Mouse (Mus musculus) gastrocnemius, adult 2 months (tissue): ENCODE measurements at regions not wholly inside any gene's neighbourhood (a gene's known extent, or its start where the extent isn't known, plus 50 kb on each side); places are given as distances from the start of the nearest gene placed in this dataset.
A peak's percentile ranks its signal among the peaks of the same experiment; 100 is the strongest.

Experiments used
- DNase-seq: peaks from one replicate; pipeline ENCODE4 v3.0.0; 2022
- H3K27ac ChIP-seq: fragments of 200-600 bp; 2 replicates; pipeline ENCODE4 v1.8.1; 2022; ENCODE audit warnings: mild to moderate bottlenecking
- H3K4me3 ChIP-seq: fragments of 200-600 bp; 2 replicates; pipeline ENCODE4 v1.8.1; 2022; ENCODE audit warnings: mild to moderate bottlenecking, moderate library complexity
- CTCF ChIP-seq: fragments of 200-600 bp; IDR thresholded peaks from 2 replicates; pipeline ENCODE4 v1.8.1; 2022; ENCODE audit warnings: antibody characterized with exemption, mild to moderate bottlenecking, moderate library complexity
- intact Hi-C: fragments of 180-260 bp; cut with DNase I; formaldehyde crosslinking; loops from one replicate; pipeline ENCODE4 v1.15.1; 2025

DNA sequence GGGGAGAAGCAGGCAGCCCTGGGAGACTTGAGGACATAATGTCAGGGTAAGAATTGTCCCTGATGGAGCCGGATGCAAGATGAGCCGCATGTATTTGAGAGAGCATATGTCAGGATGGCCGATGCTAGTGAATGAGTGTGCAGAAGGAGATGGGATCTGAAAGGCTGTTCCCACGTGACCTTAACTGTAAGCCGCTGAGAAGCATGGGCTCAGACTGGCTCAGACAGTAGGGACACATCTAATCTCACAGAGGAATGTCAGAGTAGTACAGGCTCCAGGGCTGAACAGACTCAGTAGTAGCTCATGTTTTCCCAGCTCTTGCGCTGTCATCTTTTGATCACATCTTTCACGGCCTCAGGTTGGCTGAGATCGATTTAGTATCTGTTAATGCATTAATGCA lies 145.4 kb downstream of the Rsl24d1 start:
- no peak for TF ChIP-seq CTCF
- intact Hi-C loops, result no loop called here
- H3K27ac ChIP-seq, result no peak overlapping the region
- DNase-seq, result no peak
- no peak overlapping the region for H3K4me3 ChIP-seq

DNA sequence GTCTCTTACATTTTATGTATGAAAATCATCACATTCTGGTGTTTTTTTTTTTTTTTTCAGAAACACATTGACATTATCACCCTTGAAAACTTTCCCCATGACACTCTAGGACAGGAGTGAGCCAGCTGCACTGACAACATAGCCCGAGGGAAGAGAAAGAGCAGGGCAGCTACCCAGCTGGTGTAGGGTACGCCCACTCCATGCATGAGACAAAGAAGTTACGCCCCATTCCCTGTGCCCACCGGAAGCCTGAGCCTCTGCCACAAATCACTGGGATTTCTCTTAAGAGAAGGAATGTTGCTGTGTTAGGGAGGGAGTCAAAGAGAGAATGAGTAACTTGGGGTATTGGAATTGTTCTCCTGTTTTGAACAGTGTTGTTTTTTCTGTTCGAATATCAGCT lies 149.5 kb downstream of the Rsl24d1 start:
- DNase-seq, result no peak
- Histone ChIP-seq H3K27ac (no peak overlapping the region), H3K4me3 (no peak overlapping the region)
- no peak for TF ChIP-seq CTCF
- intact Hi-C loops, result no loop called here

DNA sequence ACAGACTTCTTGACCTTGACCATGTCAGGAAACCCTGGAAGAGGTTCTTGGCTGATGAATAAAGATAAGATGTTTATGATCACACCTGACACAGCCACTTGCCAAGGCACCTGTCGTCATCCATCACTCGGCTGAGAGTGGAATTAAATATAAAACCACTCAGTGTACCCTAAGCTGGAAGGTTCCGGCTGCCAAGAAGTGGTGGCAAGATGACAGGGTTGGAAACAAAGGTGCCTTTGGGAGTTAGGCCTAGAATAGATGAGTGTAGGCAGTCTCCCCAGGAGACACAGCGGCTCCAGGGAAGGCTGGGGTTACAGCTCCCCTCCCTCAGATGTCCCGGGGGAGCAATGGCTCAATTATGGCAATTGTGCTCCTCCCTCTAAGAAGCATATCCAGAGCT lies 157.0 kb downstream of the Rsl24d1 start:
- H3K4me3 ChIP-seq, result no peak overlapping the region
- H3K27ac ChIP-seq, result no peak overlapping the region
- intact Hi-C loops, result no loop called here
- DNase-seq, result peak; percentile 59
- no peak for TF ChIP-seq CTCF

DNA sequence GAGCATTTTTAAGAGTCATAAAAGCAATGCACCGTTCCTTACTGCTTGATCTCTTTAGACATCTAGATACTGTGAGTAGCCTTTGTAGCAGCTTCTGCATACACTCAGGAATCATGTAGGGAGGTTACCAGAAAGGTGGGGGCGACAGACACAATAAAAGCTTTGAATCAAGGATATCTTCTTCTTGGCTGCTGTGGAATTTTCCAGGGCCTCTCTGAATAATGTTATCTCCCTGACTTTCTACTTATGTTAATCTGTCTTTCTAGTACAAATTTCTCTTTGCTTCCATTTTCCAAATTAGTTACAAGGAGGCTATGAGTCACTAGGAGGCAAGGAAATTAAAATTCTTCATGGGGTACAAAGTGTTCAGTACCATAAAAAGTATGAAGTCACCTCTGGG lies 159.4 kb downstream of the Rsl24d1 start:
- no peak for DNase-seq
- intact Hi-C loops, result no loop called here
- no peak overlapping the region for H3K4me3 ChIP-seq
- no peak for TF ChIP-seq CTCF
- H3K27ac ChIP-seq, result no peak overlapping the region

DNA sequence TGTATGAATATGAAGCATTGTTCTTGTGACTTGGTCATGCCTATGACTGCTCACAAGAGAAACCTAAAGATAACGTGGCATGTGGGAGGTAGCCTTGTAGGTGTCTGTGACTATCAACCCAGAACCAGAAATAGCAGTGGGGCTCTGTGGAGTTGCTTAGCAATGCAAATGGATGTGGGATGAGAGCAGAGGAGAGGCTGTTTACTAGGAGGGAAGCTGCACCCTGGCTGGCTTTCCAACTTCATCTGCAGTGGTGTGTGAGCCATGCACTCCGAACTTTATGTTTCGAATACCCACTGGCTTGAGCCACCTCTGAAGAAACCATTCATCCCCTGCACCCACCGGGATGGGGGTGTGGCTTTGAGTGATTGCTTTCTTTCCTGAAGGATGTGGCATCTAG lies 160.5 kb downstream of the Rsl24d1 start:
- Histone ChIP-seq H3K4me3 (no peak overlapping the region), H3K27ac (no peak overlapping the region)
- TF ChIP-seq CTCF, result no peak
- no peak for DNase-seq
- intact Hi-C loops, result no loop called here

DNA sequence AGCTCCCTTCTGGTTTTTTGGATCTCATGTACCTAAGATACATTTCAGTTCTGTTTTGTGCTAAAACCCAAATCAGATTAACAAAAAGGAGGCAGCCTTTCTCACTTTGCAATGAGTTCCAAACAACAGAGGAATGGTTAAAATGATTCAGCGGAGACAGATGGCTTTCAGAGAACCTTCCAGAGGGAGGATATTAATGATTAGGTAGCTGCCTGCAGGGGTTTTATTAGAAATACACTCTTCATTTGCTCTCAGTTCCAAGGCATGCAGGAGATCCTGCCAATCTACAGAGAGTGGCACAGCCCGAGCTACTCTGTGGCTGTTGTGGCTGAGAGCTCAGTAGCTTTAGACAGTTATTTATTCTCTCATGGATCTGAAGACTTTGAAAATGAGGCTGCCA lies 162.4 kb downstream of the Rsl24d1 start:
- intact Hi-C loops, result no loop called here
- H3K27ac ChIP-seq, result no peak overlapping the region
- no peak overlapping the region for H3K4me3 ChIP-seq
- DNase-seq, result no peak
- no peak for TF ChIP-seq CTCF

DNA sequence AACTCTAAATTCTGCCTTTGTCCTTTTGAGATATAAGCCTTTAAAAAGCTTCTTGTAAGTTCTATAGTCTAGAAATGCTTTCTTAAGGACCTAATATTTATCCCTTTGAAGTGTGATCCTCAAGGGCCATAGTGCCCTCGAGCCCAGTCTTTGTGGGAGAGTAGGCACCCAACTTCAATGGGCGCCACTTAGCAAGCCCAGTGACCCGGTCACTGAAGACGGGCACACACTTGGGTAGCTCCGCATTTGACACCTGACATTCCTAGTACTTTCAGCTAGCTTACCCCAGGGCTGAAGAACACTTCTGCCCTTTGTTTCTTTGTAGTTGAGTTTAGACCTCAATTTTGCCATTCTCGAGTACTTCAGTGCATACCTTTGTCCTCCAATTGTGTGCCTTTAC lies 182.1 kb downstream of the Rsl24d1 start:
- H3K27ac ChIP-seq, result no peak overlapping the region
- no peak for DNase-seq
- TF ChIP-seq CTCF, result no peak
- no peak overlapping the region for H3K4me3 ChIP-seq
- intact Hi-C loops, result no loop called here

DNA sequence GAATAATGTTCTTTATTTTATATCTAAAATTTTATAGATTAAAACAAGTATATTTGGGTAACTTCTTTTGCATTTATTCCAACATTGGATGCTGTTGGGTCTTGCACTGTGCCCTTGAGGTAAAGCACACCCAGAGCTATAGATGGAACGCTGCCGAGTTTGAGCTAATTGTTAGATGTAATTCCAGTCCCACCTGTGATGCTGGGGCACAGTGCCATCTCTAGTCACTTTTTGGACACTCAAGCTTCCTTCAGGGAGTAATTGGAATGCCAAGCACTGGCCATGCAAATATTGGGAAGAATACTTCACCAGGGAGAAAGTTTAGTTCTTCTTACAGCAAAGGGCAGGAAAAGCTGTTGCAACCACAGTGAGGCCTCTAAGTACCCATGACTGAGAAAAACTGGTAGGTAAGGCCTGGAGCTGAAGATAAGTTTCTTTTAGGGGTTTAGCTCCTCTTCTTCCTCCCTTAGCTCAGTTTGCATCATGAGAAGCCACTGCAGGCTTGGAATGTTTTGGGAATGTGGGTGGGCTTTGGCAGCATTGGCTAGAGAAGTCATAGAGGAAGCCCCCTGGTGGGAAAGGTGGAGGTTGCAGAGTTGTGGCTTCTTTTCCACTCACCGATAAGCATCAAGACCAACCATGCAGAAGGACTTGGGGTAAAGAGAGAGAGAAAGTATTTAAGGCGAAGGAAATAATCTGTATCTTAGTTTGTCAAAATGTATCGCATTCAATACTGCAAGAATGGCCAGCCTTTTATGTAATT lies 189.1 kb downstream of the Rsl24d1 start:
- Histone ChIP-seq H3K27ac (no peak overlapping the region), H3K4me3 (no peak overlapping the region)
- TF ChIP-seq CTCF, result no peak; the same call in 1 of the 2 replicates
- intact Hi-C loops, result no loop called here
- DNase-seq, result no peak

DNA sequence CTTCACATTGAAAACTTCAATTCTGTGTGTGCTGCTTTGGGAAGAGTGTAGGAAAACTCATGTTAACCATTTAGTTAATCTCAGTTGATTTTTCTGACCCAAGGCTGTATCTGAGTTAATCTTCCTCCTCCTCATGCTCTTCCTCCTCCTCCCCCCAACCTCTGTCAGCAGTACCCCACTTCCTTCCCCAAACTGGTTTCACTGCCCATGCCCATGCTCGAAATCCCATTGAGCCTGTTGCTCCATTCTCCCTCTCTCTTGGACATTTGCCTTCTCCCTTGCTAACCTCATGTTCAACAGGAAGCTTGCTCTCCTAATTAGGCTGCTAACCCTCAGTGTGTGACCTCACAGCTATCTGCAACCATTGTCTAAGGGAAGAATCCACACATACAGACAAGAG lies 203.8 kb downstream of the Rsl24d1 start:
- DNase-seq, result no peak
- TF ChIP-seq CTCF, result no peak
- Histone ChIP-seq H3K27ac (no peak overlapping the region), H3K4me3 (no peak overlapping the region)
- intact Hi-C loops, result no loop called here

DNA sequence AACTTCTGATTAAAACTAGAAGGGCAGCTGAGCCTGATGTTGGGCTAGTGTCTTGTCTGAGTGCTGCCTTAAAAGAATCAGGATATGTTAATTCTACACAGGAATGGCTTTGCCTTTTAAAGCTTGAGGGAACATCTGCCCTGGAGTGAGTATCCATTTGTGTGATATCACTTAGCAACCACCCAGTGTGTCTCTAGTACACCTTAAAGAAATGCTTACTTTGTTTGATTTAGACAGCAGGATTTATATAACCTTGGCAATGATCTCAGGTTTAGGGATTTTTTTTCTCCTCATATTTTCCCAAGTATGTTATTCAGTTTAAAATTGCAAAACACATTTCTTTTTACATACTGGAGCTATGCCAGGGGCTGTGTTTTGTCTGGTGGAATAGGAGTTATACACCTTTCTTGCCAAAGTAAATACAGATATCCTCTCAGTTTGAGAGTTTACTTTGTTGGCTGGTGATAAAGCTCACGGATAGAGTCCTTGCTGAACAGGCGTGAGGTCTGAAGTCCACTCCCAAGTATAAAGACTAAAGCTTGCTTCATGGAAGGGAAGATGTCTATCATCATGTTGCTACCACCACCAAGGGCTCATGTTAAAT lies 206.6 kb downstream of the Rsl24d1 start:
- no peak for TF ChIP-seq CTCF
- intact Hi-C loops, result no loop called here
- DNase-seq, result no peak
- Histone ChIP-seq H3K27ac (no peak overlapping the region), H3K4me3 (no peak overlapping the region)

DNA sequence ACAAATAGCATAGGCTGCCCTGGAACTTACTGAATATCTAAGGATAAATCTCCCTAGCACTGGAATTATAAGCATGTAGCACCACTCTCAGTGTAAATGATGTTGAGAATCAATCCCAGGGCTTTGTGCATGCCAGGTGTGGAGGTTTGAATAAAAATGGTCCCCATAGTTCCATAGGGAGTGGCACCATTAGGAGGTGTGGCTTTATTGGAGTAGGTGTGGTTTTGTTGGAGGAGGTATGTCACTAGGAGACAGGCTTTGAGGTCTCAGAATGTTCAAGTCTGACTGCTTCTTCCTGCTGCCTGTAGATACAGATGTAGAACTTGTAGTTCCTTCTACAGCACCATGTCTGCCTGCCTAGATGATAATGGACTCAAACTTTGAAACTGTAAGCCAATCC lies 217.8 kb downstream of the Rsl24d1 start:
- Histone ChIP-seq H3K4me3 (no peak overlapping the region), H3K27ac (no peak overlapping the region)
- DNase-seq, result no peak
- no peak for TF ChIP-seq CTCF
- intact Hi-C loops, result no loop called here

DNA sequence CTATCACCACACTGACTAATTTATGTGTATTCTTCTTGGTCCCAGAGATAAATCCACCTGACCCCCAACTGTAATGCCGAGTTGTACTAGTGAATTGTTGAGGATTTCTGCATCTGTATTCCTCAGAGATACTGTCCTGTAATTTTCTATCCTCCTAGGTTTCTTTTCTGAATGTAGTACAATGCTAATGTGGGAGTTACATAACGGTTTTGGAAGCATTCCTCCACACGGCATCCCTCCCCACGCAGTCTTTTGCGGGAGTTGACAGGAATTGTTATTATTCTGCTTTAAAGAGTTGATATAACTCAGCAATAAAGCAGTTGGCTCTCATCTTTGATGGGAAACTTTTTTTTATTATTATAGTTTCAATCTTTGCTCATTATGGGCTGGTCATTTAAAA lies 222.8 kb downstream of the Rsl24d1 start:
- DNase-seq, result no peak
- Histone ChIP-seq H3K4me3 (no peak overlapping the region), H3K27ac (no peak overlapping the region)
- no peak for TF ChIP-seq CTCF
- intact Hi-C loops, result no loop called here

DNA sequence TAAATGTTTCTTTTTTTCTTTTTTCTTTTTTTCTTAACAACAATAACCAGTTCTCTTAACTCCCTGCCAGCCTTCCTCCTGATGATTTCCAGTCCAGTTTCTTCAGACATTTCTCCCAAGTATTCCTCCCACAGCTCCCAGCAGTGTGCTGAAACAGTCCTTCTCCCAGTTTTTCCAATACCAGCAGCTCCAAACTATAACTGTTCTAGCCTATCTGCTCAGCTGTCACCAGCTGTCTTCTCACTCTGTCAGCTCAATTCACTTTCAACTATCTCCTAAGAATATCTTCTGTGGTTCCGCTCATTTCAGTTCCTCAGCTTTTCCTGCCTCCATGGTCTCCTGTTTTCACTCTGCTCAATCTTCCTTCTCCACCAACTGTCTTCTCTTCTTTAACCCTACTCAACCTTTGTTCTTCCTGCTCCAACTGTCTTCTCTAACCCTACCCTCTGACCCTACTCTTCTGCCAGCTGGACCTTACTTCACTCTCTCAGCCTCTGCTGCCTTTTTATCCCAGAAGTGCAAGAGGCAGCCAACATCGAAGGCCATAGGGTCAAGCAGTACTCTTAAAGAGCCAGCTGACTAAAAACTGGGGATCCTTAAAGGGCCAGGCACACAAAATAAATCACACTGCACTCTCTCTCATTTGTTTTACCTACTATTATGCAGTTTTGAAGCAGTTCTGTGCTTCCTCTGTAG lies 224.0 kb downstream of the Rsl24d1 start:
- DNase-seq, result no peak
- Histone ChIP-seq H3K27ac (no peak overlapping the region), H3K4me3 (no peak overlapping the region)
- intact Hi-C loops, result no loop called here
- no peak for TF ChIP-seq CTCF
